Mouse (Mus musculus): ENCODE results near the gene Hk1.
"Not testable (repeated sequence)": the region's sequence is repeated elsewhere in the genome, so short reads cannot be mapped to it uniquely, and the experiment has no call there.

Gene Hk1

GRCm38 (mm10) chr10:62341956-62342355 lies 37.8 kb downstream of the Hk1 start:
- in situ Hi-C loops (cut with MseI, MboI) = no loop called here

GRCm38 (mm10) chr10:62340991-62341390 lies 38.7 kb downstream of the Hk1 start:
- in situ Hi-C loops (cut with MseI, MboI) = no loop called here

- in situ Hi-C loops (cut with MseI, MboI) = no loop called here
Measured at GRCm38 (mm10) chr10:62340095-62340731, 39.5 kb downstream of the Hk1 start.

GRCm38 (mm10) chr10:62339211-62340094 lies 40.3 kb downstream of the Hk1 start:
- in situ Hi-C loops (cut with MseI, MboI) = no loop called here

- in situ Hi-C loops (cut with MseI, MboI) = no loop called here
Measured at GRCm38 (mm10) chr10:62338626-62339025, 41.1 kb downstream of the Hk1 start.

- in situ Hi-C loops (cut with MseI, MboI) = no loop called here
Measured at GRCm38 (mm10) chr10:62338176-62338575, 41.5 kb downstream of the Hk1 start.

- in situ Hi-C loops (cut with MseI, MboI) = no loop called here
Measured at GRCm38 (mm10) chr10:62336601-62337578, 42.8 kb downstream of the Hk1 start.

GRCm38 (mm10) chr10:62335423-62335776 lies 44.3 kb downstream of the Hk1 start:
- in situ Hi-C loops (cut with MseI, MboI) = no loop called here

GRCm38 (mm10) chr10:62334686-62335422 lies 44.9 kb downstream of the Hk1 start:
- in situ Hi-C loops (cut with MseI, MboI) = no loop called here

- in situ Hi-C loops (cut with MseI, MboI) = no loop called here
Measured at GRCm38 (mm10) chr10:62333269-62333668, 46.4 kb downstream of the Hk1 start.

GRCm38 (mm10) chr10:62332514-62332913 lies 47.2 kb downstream of the Hk1 start:
- in situ Hi-C loops (cut with MseI, MboI) = no loop called here

GRCm38 (mm10) chr10:62331771-62332170 lies 47.9 kb downstream of the Hk1 start:
- in situ Hi-C loops (cut with MseI, MboI) = no loop called here

- in situ Hi-C loops (cut with MseI, MboI) = no loop called here
Measured at GRCm38 (mm10) chr10:62331296-62331695, 48.4 kb downstream of the Hk1 start.

- in situ Hi-C loops (cut with MseI, MboI) = no loop called here
Measured at GRCm38 (mm10) chr10:62329846-62330245, 49.9 kb downstream of the Hk1 start.

GRCm38 (mm10) chr10:62328886-62329412 lies 50.8 kb downstream of the Hk1 start:
- in situ Hi-C loops (cut with MseI, MboI) = no loop called here

GRCm38 (mm10) chr10:62327572-62328317 lies 52.0 kb downstream of the Hk1 start:
- in situ Hi-C loops (cut with MseI, MboI) = no loop called here

GRCm38 (mm10) chr10:62326818-62327571 lies 52.7 kb downstream of the Hk1 start:
- in situ Hi-C loops (cut with MseI, MboI) = no loop called here

- in situ Hi-C loops (cut with MseI, MboI) = no loop called here
Measured at GRCm38 (mm10) chr10:62326002-62326401, 53.7 kb downstream of the Hk1 start.

- in situ Hi-C loops (cut with MseI, MboI) = not testable (repeated sequence)
Measured at GRCm38 (mm10) chr10:62322821-62323220, 56.9 kb downstream of the Hk1 start.
